Mouse (Mus musculus): Measurements from ENCODE around the gene Rcl1. TPM values are rescaled to one million over a fixed set of nuclear protein-coding genes. Genes with fewer than 3 reads are reported as not detected.

Rcl1 gene
- polyA plus RNA-seq, 1 experiment from 2014 or later = 54.7 TPM

- WGBS = 92% methylated on average over 11 of the region's 11 CpGs
- peaks cover 49% of the 10 kb centered on the region for H3K36me3 ChIP-seq
These were observed 34.1 kb downstream of the Rcl1 start for GRCm38 (mm10) chr19:29135172-29135736.

GRCm38 (mm10) chr19:29138546-29139270 is 37.5 kb downstream of the Rcl1 start:
- Histone ChIP-seq H3K27me3 (no peaks in the 10 kb centered on the region), H3K9me3 (no peaks in the 10 kb centered on the region), H3K4me2 (replicated peaks) (no peak overlapping the region), H3K36me3 (peaks cover 30% of the 10 kb centered on the region), H3K27ac (no peak overlapping the region), H3K4me1 (0 out of 2 replicates have a peak, but pooled peaks cover 4% of the 10 kb centered on the region), H3K4me3 (no peak overlapping the region), H3K9ac (no peak overlapping the region)
- 86% methylated on average over 10 of the region's 10 CpGs for WGBS
- ATAC-seq (ENCODE audit: low FRiP score, low read depth) = no peak

More at GRCm38 (mm10) chr19:29135172-29135736, 34.1 kb downstream of the Rcl1 start:
- Histone ChIP-seq H3K9me3 (no peaks in the 10 kb centered on the region), H3K4me2 (replicated peaks) (no peak overlapping the region), H3K27me3 (no peaks in the 10 kb centered on the region), H3K4me1 (0 out of 2 replicates have a peak, but pooled peaks cover 4% of the 10 kb centered on the region), H3K9ac (no peak overlapping the region), H3K4me3 (no peak overlapping the region), H3K27ac (no peak overlapping the region)
- no peak for ATAC-seq (ENCODE audit: low FRiP score, low read depth)

- WGBS = 71% methylated on average over 10 of the region's 10 CpGs
- Histone ChIP-seq H3K36me3 (peaks cover 31% of the 10 kb centered on the region), H3K9me3 (no peaks in the 10 kb centered on the region), H3K4me2 (replicated peaks) (no peak overlapping the region), H3K4me3 (no peak overlapping the region), H3K27ac (no peak overlapping the region), H3K9ac (no peak overlapping the region), H3K4me1 (0 out of 2 replicates have a peak, but pooled peaks cover 4% of the 10 kb centered on the region), H3K27me3 (no peaks in the 10 kb centered on the region)
- no peak for ATAC-seq (ENCODE audit: low FRiP score, low read depth)
These were observed 38.7 kb downstream of the Rcl1 start for GRCm38 (mm10) chr19:29139699-29140456.

GRCm38 (mm10) chr19:29140933-29141332 is 39.8 kb downstream of the Rcl1 start:
- no peak overlapping the region for H3K4me2 ChIP-seq (replicated peaks)
- no peak overlapping the region for H3K4me3 ChIP-seq
- 96% methylated on average over 16 of the region's 16 CpGs for WGBS
- H3K4me1 ChIP-seq = 0 out of 2 replicates have a peak, but pooled peaks cover 4% of the 10 kb centered on the region
- H3K9ac ChIP-seq = no peak overlapping the region
- H3K27ac ChIP-seq = no peak overlapping the region
- no peaks in the 10 kb centered on the region for H3K9me3 ChIP-seq
- H3K27me3 ChIP-seq = no peaks in the 10 kb centered on the region
- peaks cover 35% of the 10 kb centered on the region for H3K36me3 ChIP-seq
- no peak for ATAC-seq (ENCODE audit: low FRiP score, low read depth)

- H3K36me3 ChIP-seq = peaks cover 36% of the 10 kb centered on the region
- ATAC-seq (ENCODE audit: low FRiP score, low read depth) = no peak
- WGBS = 76% methylated on average over 6 of the region's 6 CpGs
These were observed 41.1 kb downstream of the Rcl1 start for GRCm38 (mm10) chr19:29142307-29142706.

GRCm38 (mm10) chr19:29145421-29145820 is 44.2 kb downstream of the Rcl1 start:
- H3K4me3 ChIP-seq = no peak overlapping the region
- no peak overlapping the region for H3K9ac ChIP-seq
- no peak; the same call in 1 of the 2 replicates for ATAC-seq (ENCODE audit: low FRiP score, low read depth)
- peaks cover 11% of the 10 kb centered on the region for H3K4me1 ChIP-seq
- no peak overlapping the region for H3K27ac ChIP-seq
- H3K27me3 ChIP-seq = no peaks in the 10 kb centered on the region
- 87% methylated on average over 6 of the region's 6 CpGs for WGBS
- H3K4me2 ChIP-seq (replicated peaks) = no peak overlapping the region
- H3K9me3 ChIP-seq = no peaks in the 10 kb centered on the region
- H3K36me3 ChIP-seq = peaks cover 36% of the 10 kb centered on the region

More at GRCm38 (mm10) chr19:29142307-29142706, 41.1 kb downstream of the Rcl1 start:
- Histone ChIP-seq H3K9me3 (no peaks in the 10 kb centered on the region), H3K9ac (no peak overlapping the region), H3K4me1 (no peaks in the 10 kb centered on the region; the same call in 1 of the 2 replicates), H3K4me2 (replicated peaks) (no peak overlapping the region), H3K4me3 (no peak overlapping the region), H3K27me3 (no peaks in the 10 kb centered on the region), H3K27ac (no peak overlapping the region)

GRCm38 (mm10) chr19:29146820-29147219 is 45.6 kb downstream of the Rcl1 start:
- Histone ChIP-seq H3K9ac (no peak overlapping the region), H3K36me3 (peaks cover 36% of the 10 kb centered on the region), H3K9me3 (no peaks in the 10 kb centered on the region), H3K27me3 (no peaks in the 10 kb centered on the region), H3K4me3 (no peak overlapping the region), H3K27ac (no peak overlapping the region), H3K4me2 (replicated peaks) (no peak overlapping the region), H3K4me1 (peaks cover 11% of the 10 kb centered on the region)
- WGBS = 81% methylated on average over 9 of the region's 9 CpGs
- no peak for ATAC-seq (ENCODE audit: low FRiP score, low read depth)

- 46% methylated on average over 6 of the region's 6 CpGs for WGBS
- Histone ChIP-seq H3K27me3 (no peaks in the 10 kb centered on the region), H3K4me2 (replicated peaks) (no peak overlapping the region), H3K27ac (no peak overlapping the region), H3K4me3 (no peak overlapping the region), H3K36me3 (peaks cover 18% of the 10 kb centered on the region; the same call in 1 of the 2 replicates), H3K9ac (no peak overlapping the region), H3K4me1 (peaks cover 11% of the 10 kb centered on the region), H3K9me3 (no peaks in the 10 kb centered on the region)
- no peak for ATAC-seq (ENCODE audit: low FRiP score, low read depth)
These were observed 48.4 kb downstream of the Rcl1 start for GRCm38 (mm10) chr19:29149583-29149982.

GRCm38 (mm10) chr19:29150038-29150437 is 48.9 kb downstream of the Rcl1 start:
- WGBS = 45% methylated on average over 6 of the region's 6 CpGs
- no peaks in the 10 kb centered on the region for H3K9me3 ChIP-seq
- ATAC-seq (ENCODE audit: low FRiP score, low read depth) = no peak
- no peak overlapping the region for H3K9ac ChIP-seq
- no peaks in the 10 kb centered on the region for H3K27me3 ChIP-seq
- H3K4me3 ChIP-seq = no peak overlapping the region
- no peak overlapping the region for H3K4me2 ChIP-seq (replicated peaks)
- H3K4me1 ChIP-seq = peaks cover 11% of the 10 kb centered on the region
- no peak overlapping the region for H3K27ac ChIP-seq
- H3K36me3 ChIP-seq = peaks cover 14% of the 10 kb centered on the region; the same call in 1 of the 2 replicates

- 84% methylated on average over 2 of the region's 2 CpGs for WGBS
- Histone ChIP-seq H3K9me3 (no peaks in the 10 kb centered on the region), H3K9ac (no peak overlapping the region), H3K36me3 (no peaks in the 10 kb centered on the region), H3K4me1 (peaks cover 11% of the 10 kb centered on the region), H3K27ac (no peak overlapping the region), H3K4me2 (replicated peaks) (no peak overlapping the region), H3K4me3 (no peak overlapping the region), H3K27me3 (no peaks in the 10 kb centered on the region)
- no peak for ATAC-seq (ENCODE audit: low FRiP score, low read depth)
These were observed 50.3 kb downstream of the Rcl1 start for GRCm38 (mm10) chr19:29151443-29151842.

- ATAC-seq (ENCODE audit: low FRiP score, low read depth) = no peak
- H3K9ac ChIP-seq = no peak overlapping the region
- no peak overlapping the region for H3K4me2 ChIP-seq (replicated peaks)
- H3K36me3 ChIP-seq = no peaks in the 10 kb centered on the region
- no peaks in the 10 kb centered on the region for H3K4me1 ChIP-seq
- no peaks in the 10 kb centered on the region for H3K27me3 ChIP-seq
- H3K9me3 ChIP-seq = no peaks in the 10 kb centered on the region
- no peak overlapping the region for H3K4me3 ChIP-seq
- H3K27ac ChIP-seq = no peak overlapping the region
- 58% methylated on average over 3 of the region's 3 CpGs for WGBS
These were observed 54.4 kb downstream of the Rcl1 start for GRCm38 (mm10) chr19:29155552-29155951.

- Histone ChIP-seq H3K27ac (no peak overlapping the region), H3K4me2 (replicated peaks) (no peak overlapping the region), H3K36me3 (no peaks in the 10 kb centered on the region), H3K4me1 (no peaks in the 10 kb centered on the region), H3K9me3 (no peaks in the 10 kb centered on the region), H3K9ac (no peak overlapping the region), H3K4me3 (no peak overlapping the region), H3K27me3 (no peaks in the 10 kb centered on the region)
- 54% methylated on average over 3 of the region's 3 CpGs for WGBS
- no peak for ATAC-seq (ENCODE audit: low FRiP score, low read depth)
These were observed 55.2 kb downstream of the Rcl1 start for GRCm38 (mm10) chr19:29156417-29156816.
